Mouse (Mus musculus) brain, embryonic 14.5 days (tissue): ENCODE data around the gene Fads6.

Source experiments
- CTCF ChIP-seq: fragments of 200-500 bp; IDR thresholded peaks from 2 replicates; pipeline ENCODE4 v1.5.1; 2012; ENCODE audit warnings: inconsistent platforms, mild to moderate bottlenecking, moderate library complexity, borderline replicate concordance; ENCODE audit not compliant: insufficient read depth, insufficient read length; ENCODE audit errors: extremely low read depth
- POLR2A ChIP-seq: fragments of 200-500 bp; IDR thresholded peaks from 2 replicates; pipeline ENCODE4 v1.6.1; 2012; ENCODE audit warnings: mild to moderate bottlenecking, inconsistent platforms, borderline replicate concordance; ENCODE audit not compliant: poor library complexity, insufficient read depth, insufficient read length, severe bottlenecking; ENCODE audit errors: extremely low read depth

DNA sequence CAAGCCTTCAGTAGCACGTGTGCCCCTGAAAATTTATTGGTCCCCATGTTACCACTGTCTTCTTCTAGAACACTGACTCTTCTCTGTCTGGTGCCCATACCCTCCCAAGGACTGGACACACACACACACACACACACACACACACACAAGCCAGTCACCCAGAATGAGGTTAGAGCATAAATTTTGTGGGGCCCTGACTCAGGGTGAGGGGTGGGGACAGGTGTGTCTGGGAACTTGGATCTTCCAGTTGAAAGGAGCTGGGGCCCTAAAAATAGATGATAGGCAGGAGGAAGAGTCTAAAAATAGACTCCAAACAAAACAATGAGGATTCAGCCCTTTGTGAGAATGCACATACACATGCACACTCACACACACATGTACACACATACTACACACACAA lies 11.3 kb upstream of the Fads6 start:
- TF ChIP-seq CTCF (no peak), POLR2A (no peak)
